8 mouse cellular contexts compared by ENCODE assay signal in genomic region chr9:20645121-20645520, GRCm38 (mm10). TPM values are rescaled to one million over a fixed set of nuclear protein-coding genes. Genes with fewer than 3 reads are reported as not detected.
DNase-seq lines count a peak whose midpoint lies in the region; ATAC-seq lines count a peak whose summit lies in the region.

No protein-coding gene starts in this region.

- no peak for DNase-seq in heart, adult 11 months
- DNase-seq in CD4-positive, CD25-positive, alpha-beta regulatory T cell, adult 2 months (ENCODE audit: low read depth, low spot score) = peak; percentile 79
- DNase-seq in limb, embryonic 10.5 days (ENCODE audit: low spot score) = no peak
- no peak for DNase-seq in cerebellum, adult 18-20 months
- no peak for DNase-seq in layer of hippocampus, adult 9-11 months

- peaks cover 30% of the 10 kb centered on the region for H3K4me1 ChIP-seq in heart, embryonic 12.5 days (replicated peaks)
- H3K4me1 ChIP-seq in embryonic facial prominence, embryonic 12.5 days = peaks cover 14% of the 10 kb centered on the region
- peaks cover 21% of the 10 kb centered on the region for H3K4me1 ChIP-seq in limb, embryonic 10.5 days
- peaks cover 43% of the 10 kb centered on the region for H3K4me1 ChIP-seq in midbrain, embryonic 15.5 days

- WGBS in heart, embryonic 12.5 days = 2% methylated on average over 17 of the region's 17 CpGs
- WGBS in embryonic facial prominence, embryonic 12.5 days = 3% methylated on average over 17 of the region's 17 CpGs
- 5% methylated on average over 17 of the region's 17 CpGs for WGBS in limb, embryonic 10.5 days
- WGBS in midbrain, embryonic 15.5 days = 4% methylated on average over 17 of the region's 17 CpGs

- H3K36me3 ChIP-seq in heart, embryonic 12.5 days = peaks cover 26% of the 10 kb centered on the region
- H3K36me3 ChIP-seq in embryonic facial prominence, embryonic 12.5 days = peaks cover 18% of the 10 kb centered on the region
- H3K36me3 ChIP-seq in limb, embryonic 10.5 days = peaks cover 31% of the 10 kb centered on the region
- H3K36me3 ChIP-seq in midbrain, embryonic 15.5 days (replicated peaks) = 0 out of 2 replicates have a peak, but pooled peaks cover 7% of the 10 kb centered on the region

- ATAC-seq in heart, embryonic 12.5 days (ENCODE audit: insufficient number of reproducible peaks, low FRiP score) = no peak
- no peak for ATAC-seq in embryonic facial prominence, embryonic 12.5 days (ENCODE audit: insufficient number of reproducible peaks, insufficient read depth, low FRiP score, low TSS enrichment)
- ATAC-seq in midbrain, embryonic 15.5 days (replicated peaks) = no peak

- no peaks in the 10 kb centered on the region for H3K27me3 ChIP-seq in heart, embryonic 12.5 days (replicated peaks)
- H3K27me3 ChIP-seq in embryonic facial prominence, embryonic 12.5 days = no peaks in the 10 kb centered on the region
- H3K27me3 ChIP-seq in limb, embryonic 10.5 days (ENCODE audit: low read depth, poor library complexity, severe bottlenecking) = no peaks in the 10 kb centered on the region
- no peaks in the 10 kb centered on the region for H3K27me3 ChIP-seq in midbrain, embryonic 15.5 days (replicated peaks)

- peak overlapping the region; percentile 69 for H3K27ac ChIP-seq in heart, embryonic 12.5 days (ENCODE audit: poor library complexity, severe bottlenecking)
- H3K27ac ChIP-seq in embryonic facial prominence, embryonic 12.5 days = peak overlapping the region; percentile 77
- peak overlapping the region; percentile 62 for H3K27ac ChIP-seq in limb, embryonic 10.5 days
- H3K27ac ChIP-seq in midbrain, embryonic 15.5 days = peak overlapping the region; percentile 86

- H3K9ac ChIP-seq in heart, embryonic 12.5 days = peak overlapping the region; percentile 85
- H3K9ac ChIP-seq in embryonic facial prominence, embryonic 12.5 days = peak overlapping the region; percentile 58
- H3K9ac ChIP-seq in midbrain, embryonic 15.5 days = peak overlapping the region; percentile 75

- peak overlapping the region; percentile 96 for H3K4me3 ChIP-seq in heart, embryonic 12.5 days
- H3K4me3 ChIP-seq in embryonic facial prominence, embryonic 12.5 days = peak overlapping the region; percentile 95
- peak overlapping the region; percentile 84 for H3K4me3 ChIP-seq in limb, embryonic 10.5 days
- H3K4me3 ChIP-seq in midbrain, embryonic 15.5 days = peak overlapping the region; percentile 92

- peak overlapping the region; percentile 98 for H3K4me2 ChIP-seq in heart, embryonic 12.5 days
- H3K4me2 ChIP-seq in embryonic facial prominence, embryonic 12.5 days (replicated peaks) = peak overlapping the region; percentile 97
- peak overlapping the region; percentile 96 for H3K4me2 ChIP-seq in midbrain, embryonic 15.5 days

- H3K9me3 ChIP-seq in heart, embryonic 12.5 days (replicated peaks) = no peaks in the 10 kb centered on the region
- H3K9me3 ChIP-seq in embryonic facial prominence, embryonic 12.5 days = no peaks in the 10 kb centered on the region
- no peaks in the 10 kb centered on the region for H3K9me3 ChIP-seq in limb, embryonic 10.5 days (replicated peaks)
- H3K9me3 ChIP-seq in midbrain, embryonic 15.5 days = no peaks in the 10 kb centered on the region

RNA-seq across cellular contexts. Expression of gene Fbxl12, which starts 0.6 kb away (rescaled TPM):
- polyA plus RNA-seq in heart, embryonic 12.5 days (2016; fragmentation: Nextera tagmentation; extraction: Ambion mirVana) = 18.7 and 19.4 TPM in 2 replicates
- polyA plus RNA-seq in embryonic facial prominence, embryonic 12.5 days (2016; fragmentation: Nextera tagmentation; extraction: Ambion mirVana) = 20.1 and 21.5 TPM in 2 replicates
- polyA plus RNA-seq in limb, embryonic 10.5 days (2016; fragmentation: Nextera tagmentation; extraction: Ambion mirVana) = 21.5 and 21.6 TPM in 2 replicates
- polyA plus RNA-seq in midbrain, embryonic 15.5 days (2015; fragmentation: Nextera tagmentation; extraction: Ambion mirVana) = 16.0 and 17.8 TPM in 2 replicates

RNA-seq across cellular contexts. Expression of gene Ubl5, which starts 2.4 kb away (rescaled TPM):
- 362 and 384 TPM in 2 replicates for polyA plus RNA-seq in heart, embryonic 12.5 days (2016; fragmentation: Nextera tagmentation; extraction: Ambion mirVana)
- polyA plus RNA-seq in embryonic facial prominence, embryonic 12.5 days (2016; fragmentation: Nextera tagmentation; extraction: Ambion mirVana) = 409 and 415 TPM in 2 replicates
- 330 TPM in 2 replicates for polyA plus RNA-seq in limb, embryonic 10.5 days (2016; fragmentation: Nextera tagmentation; extraction: Ambion mirVana)
- 411 and 447 TPM in 2 replicates for polyA plus RNA-seq in midbrain, embryonic 15.5 days (2015; fragmentation: Nextera tagmentation; extraction: Ambion mirVana)

RNA-seq across cellular contexts. Expression of gene Pin1, which starts 6.8 kb away (rescaled TPM):
- polyA plus RNA-seq in heart, embryonic 12.5 days (2016; fragmentation: Nextera tagmentation; extraction: Ambion mirVana) = 43.4 and 44.3 TPM in 2 replicates
- 50.8 and 51.6 TPM in 2 replicates for polyA plus RNA-seq in embryonic facial prominence, embryonic 12.5 days (2016; fragmentation: Nextera tagmentation; extraction: Ambion mirVana)
- polyA plus RNA-seq in limb, embryonic 10.5 days (2016; fragmentation: Nextera tagmentation; extraction: Ambion mirVana) = 82.8 and 93.0 TPM in 2 replicates
- polyA plus RNA-seq in midbrain, embryonic 15.5 days (2015; fragmentation: Nextera tagmentation; extraction: Ambion mirVana) = 65.0 and 68.4 TPM in 2 replicates
